Mouse (Mus musculus) left cerebral cortex, postnatal 14 days (tissue): Measurements from ENCODE around the gene Prss41. TPM values are rescaled to one million over a fixed set of nuclear protein-coding genes. Genes with fewer than 3 reads are reported as not detected.

ENCODE experiments used
- DNase-seq, 2 experiments: peaks; one replicate each; pipeline ENCODE4 v3.0.0; 2021 to 2022; ENCODE audit warnings: low spot score in 2 of 2, mixed read lengths in 1 of 2
- intact Hi-C: fragments of 180-260 bp; cut with DNase I; formaldehyde crosslinking; loops from one replicate; pipeline ENCODE4 v1.15.1; 2025
- microRNA-seq, 2 experiments: library from miRNA; unstranded; fragments of <30 nt; microRNA quantifications; one replicate each; pipeline ENCODE4 v1.2.0; 2022
- total RNA-seq, 2 experiments: library from RNA; stranded (reverse); gene quantifications; 2 replicates each; pipeline ENCODE4 v1.2.3; 2021

The Prss41 gene
- total RNA-seq, 2 experiments from 2014 or later: 1.9 to 2.2 TPM

DNA sequence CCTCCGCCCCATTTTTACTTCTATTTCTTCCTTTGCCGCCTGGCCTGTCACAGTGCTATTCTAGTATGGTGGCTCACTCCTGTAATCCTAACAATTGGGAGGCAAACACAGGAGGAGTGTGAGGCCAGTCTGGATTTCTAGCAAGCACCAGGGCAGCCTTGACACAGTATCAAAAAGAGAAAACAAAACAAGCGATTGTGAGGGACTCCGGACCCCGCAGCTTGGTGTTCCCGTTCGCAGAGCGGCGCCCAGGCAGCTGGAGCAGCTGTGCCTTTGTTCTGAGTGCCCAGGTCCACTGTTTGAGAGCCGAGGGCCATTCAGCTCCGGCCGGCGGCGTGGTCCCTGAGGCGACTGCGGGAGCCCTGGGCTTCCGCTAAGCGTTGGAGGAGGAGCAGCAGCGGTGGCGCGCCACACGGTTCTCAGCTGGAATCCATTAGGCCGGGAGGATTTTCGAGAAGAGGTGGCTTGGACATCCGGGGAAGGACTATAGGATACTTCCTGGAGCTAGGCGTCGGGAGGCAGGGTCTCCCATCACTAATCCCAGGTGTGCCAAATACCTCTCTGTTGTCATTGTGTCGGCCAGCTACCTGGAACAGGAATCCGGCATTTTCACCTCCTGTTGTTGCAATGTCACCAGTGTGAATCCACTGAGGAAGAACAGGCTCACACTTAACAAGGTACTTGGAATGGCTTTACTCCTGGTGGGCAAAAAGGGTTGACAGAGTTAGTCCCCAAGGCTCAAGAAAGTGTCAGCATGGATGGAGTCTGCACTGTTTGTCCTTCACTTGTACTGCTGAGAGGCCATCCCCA is 53.5 kb downstream of the Prss41 start, which contains the start of gene Srrm2:
Gene Srrm2, plus strand, starts transcription at position 264 of the 810 bp plus-strand sequence.
- intact Hi-C loops: no loop called here
- DNase-seq: peak; percentile 43 to 50

- intact Hi-C loops: no loop called here
- DNase-seq: no peak
Measured at GRCm38 (mm10) chr17:23789749-23790268, 54.2 kb downstream of the Prss41 start.

DNA sequence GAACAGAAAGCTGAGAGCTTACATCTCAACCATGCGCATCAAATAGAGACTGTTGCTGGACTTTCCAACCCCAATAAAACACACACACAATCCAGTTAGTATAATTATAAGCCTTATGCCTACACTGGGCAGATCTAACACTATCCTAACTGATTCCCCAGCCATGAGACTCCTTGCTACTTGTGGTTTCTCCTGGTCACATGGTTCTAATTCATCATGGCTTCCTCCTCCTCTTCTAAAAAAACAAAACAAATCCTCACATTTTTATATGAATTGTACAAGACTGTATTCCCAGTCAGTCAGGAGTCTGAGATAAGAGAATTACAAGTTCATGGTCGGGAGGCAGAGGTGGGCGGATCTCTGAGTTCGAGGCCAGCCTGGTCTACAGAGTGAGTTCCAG is 55.0 kb downstream of the Prss41 start:
- intact Hi-C loops: no loop called here
- no peak for DNase-seq

Small RNA genes within 50 kb of the gene (microRNA-seq; reads per million reads assigned to microRNA genes)
- gene Mir5125: 2.4 to 2.7 reads per million in 2 experiments

Other genes starting within 250 kb of the Prss41 start
- gene Zfp13, start 244.7 kb downstream of the Prss41 start, total RNA-seq: 10 to 100 TPM; 28.3 to 29.0 TPM
- gene Zscan10, start 243.3 kb downstream of the Prss41 start, total RNA-seq: not detected
- gene Mmp25, start 198.9 kb downstream of the Prss41 start, total RNA-seq: 1 to 10 TPM; 1.1 to 1.2 TPM
- not detected for gene Bicdl2, start 183.7 kb downstream of the Prss41 start, total RNA-seq
- gene Hcfc1r1, start 170.6 kb downstream of the Prss41 start, total RNA-seq: 100 to 1,000 TPM; 137 to 143 TPM
- 1 to 10 TPM; 8.2 to 8.9 TPM for gene Thoc6, start 170.3 kb downstream of the Prss41 start, total RNA-seq
- gene Tnfrsf12a, start 166.7 kb downstream of the Prss41 start, total RNA-seq: 1 to 10 TPM; 6.3 to 9.6 TPM
- not detected for gene Cldn6, start 164.9 kb downstream of the Prss41 start, total RNA-seq
- under 1 TPM in 1 of 2 experiments, not detected in 1; 0.23 TPM for gene Cldn9, start 160.1 kb downstream of the Prss41 start, total RNA-seq
- under 1 TPM in 1 of 2 experiments, not detected in 1; 0.37 TPM for gene 1520401A03Rik, start 121.4 kb downstream of the Prss41 start, total RNA-seq
- 1 to 10 TPM; 3.3 to 5.7 TPM for gene Pkmyt1, start 117.8 kb downstream of the Prss41 start, total RNA-seq
- gene Paqr4, start 103.3 kb downstream of the Prss41 start, total RNA-seq: 10 to 100 TPM; 54.2 to 56.8 TPM
- gene Kremen2, start 98.3 kb downstream of the Prss41 start, total RNA-seq: under 1 TPM; 0.40 to 0.48 TPM
- gene Flywch1, start 72.6 kb downstream of the Prss41 start, total RNA-seq: 100 to 1,000 TPM; 173 to 185 TPM
- 10 to 100 TPM; 25.7 to 30.1 TPM for gene Flywch2, start 58.1 kb downstream of the Prss41 start, total RNA-seq
- 100 to 1,000 TPM; 573 to 599 TPM for gene Srrm2, start 53.6 kb downstream of the Prss41 start, total RNA-seq
- 100 to 1,000 TPM; 334 to 397 TPM for gene Elob, start 15.0 kb downstream of the Prss41 start, total RNA-seq
- gene Prss33, start 8.1 kb downstream of the Prss41 start, total RNA-seq: not detected
- 1 to 10 TPM in 1 of 2 experiments, not detected in 1; 1.1 TPM for gene Prss32, start 317 bp downstream of the Prss41 start, total RNA-seq
- gene Prss21, start 23.9 kb upstream of the Prss41 start, total RNA-seq: not detected
- not detected for gene Dcpp1, start 36.7 kb upstream of the Prss41 start, total RNA-seq
- not detected for gene Dcpp2, start 36.7 kb upstream of the Prss41 start, total RNA-seq
- gene Dcpp3, start 73.3 kb upstream of the Prss41 start, total RNA-seq: not detected
- gene Sbp, start 97.5 kb upstream of the Prss41 start, total RNA-seq: not detected
- not detected for gene Sbpl, start 111.1 kb upstream of the Prss41 start, total RNA-seq
- under 1 TPM; 0.48 to 0.93 TPM for gene Prss30, start 136.4 kb upstream of the Prss41 start, total RNA-seq
- gene Prss22, start 153.9 kb upstream of the Prss41 start, total RNA-seq: 1 to 10 TPM; 1.8 to 2.2 TPM
- gene Prss27, start 194.0 kb upstream of the Prss41 start, total RNA-seq: not detected
- 10 to 100 TPM; 37.6 to 48.3 TPM for gene Kctd5, start 229.3 kb upstream of the Prss41 start, total RNA-seq